Mouse (Mus musculus) adrenal gland, postnatal 25 days (tissue): Measurements from ENCODE around the gene Krt73. TPM values are rescaled to one million over a fixed set of nuclear protein-coding genes. Genes with fewer than 3 reads are reported as not detected.

Experiments used
- DNase-seq: peaks from one replicate; pipeline ENCODE4 v3.0.0; 2021; ENCODE audit warnings: mixed read lengths
- long read RNA-seq: library from polyadenylated mRNA; stranded (forward); transcript quantifications from one replicate; pipeline ENCODE4 v2.0.0, GENCODE M21; 2021
- total RNA-seq: library from RNA; stranded (reverse); gene quantifications from 2 replicates; pipeline ENCODE4 v1.2.3, GENCODE M21; 2021

Krt73 gene
- not detected in 2 replicates for total RNA-seq
- long read RNA-seq, result 0 reads

GRCm38 (mm10) chr15:101802296-101802835, at the start of gene Krt73:
Gene Krt73, minus strand, starts transcription at chr15:101802346.
- no peak for DNase-seq

GRCm38 (mm10) chr15:101850694-101851093, 48.5 kb upstream of the Krt73 start, which contains the start of gene Krt1:
Gene Krt1, minus strand, starts transcription at chr15:101850794.
- no peak for DNase-seq

GRCm38 (mm10) chr15:101845971-101846403, 43.8 kb upstream of the Krt73 start:
- peak; percentile 60 for DNase-seq

- DNase-seq, result no peak
Observed at GRCm38 (mm10) chr15:101843192-101843591, 41.0 kb upstream of the Krt73 start.

GRCm38 (mm10) chr15:101834784-101835328, 32.7 kb upstream of the Krt73 start:
- no peak for DNase-seq

GRCm38 (mm10) chr15:101833131-101833530, 31.0 kb upstream of the Krt73 start:
- peak; percentile 54 for DNase-seq

- no peak for DNase-seq
Observed at GRCm38 (mm10) chr15:101829441-101829840, 27.3 kb upstream of the Krt73 start.

GRCm38 (mm10) chr15:101821786-101822185, 19.6 kb upstream of the Krt73 start:
- no peak for DNase-seq

- DNase-seq, result no peak
Observed at GRCm38 (mm10) chr15:101817875-101818274, 15.7 kb upstream of the Krt73 start, which contains the start of gene Krt2. Gene Krt2, minus strand, starts transcription at chr15:101818169.

GRCm38 (mm10) chr15:101803052-101803822, 1.1 kb upstream of the Krt73 start:
- DNase-seq, result no peak

GRCm38 (mm10) chr15:101790867-101791266, 11.3 kb downstream of the Krt73 start:
- no peak for DNase-seq

- no peak for DNase-seq
Observed at GRCm38 (mm10) chr15:101786360-101786759, 15.8 kb downstream of the Krt73 start, which contains the start of gene Krt72. Gene Krt72, minus strand, starts transcription at chr15:101786460.

GRCm38 (mm10) chr15:101773420-101773819, 28.7 kb downstream of the Krt73 start:
- no peak for DNase-seq

- peak; percentile 82 for DNase-seq
Observed at GRCm38 (mm10) chr15:101772711-101773081, 29.4 kb downstream of the Krt73 start.

GRCm38 (mm10) chr15:101772080-101772710, 30.0 kb downstream of the Krt73 start:
- peak; percentile 14 for DNase-seq

- DNase-seq, result no peak
Observed at GRCm38 (mm10) chr15:101770226-101770625, 31.9 kb downstream of the Krt73 start.

Other genes with a start within 250 kb of the Krt73 start
- gene Krt90, start 239.4 kb downstream of the Krt73 start, total RNA-seq, result not detected in 2 replicates
- gene Krt75, start 228.4 kb downstream of the Krt73 start, total RNA-seq, result not detected in 2 replicates
- gene Gm5414, start 174.2 kb downstream of the Krt73 start, total RNA-seq, result not detected in 2 replicates
- not detected in 2 replicates for gene Gm5478, start 155.0 kb downstream of the Krt73 start, total RNA-seq
- gene Krt6b, start 122.1 kb downstream of the Krt73 start, total RNA-seq, result not detected in 2 replicates
- not detected in 2 replicates for gene Krt6a, start 108.0 kb downstream of the Krt73 start, total RNA-seq
- not detected in 2 replicates for gene Krt5, start 89.4 kb downstream of the Krt73 start, total RNA-seq
- gene Krt71, start 59.2 kb downstream of the Krt73 start, total RNA-seq, result not detected in 2 replicates
- gene Krt72, start 15.9 kb downstream of the Krt73 start, total RNA-seq, result not detected in 2 replicates
- gene Krt2, start 15.8 kb upstream of the Krt73 start, total RNA-seq, result not detected in 2 replicates
- gene Krt1, start 48.4 kb upstream of the Krt73 start, total RNA-seq, result 0.15 and 0.48 TPM in 2 replicates
- gene Krt77, start 67.4 kb upstream of the Krt73 start, total RNA-seq, result not detected in 2 replicates
- gene Krt76, start 90.6 kb upstream of the Krt73 start, total RNA-seq, result not detected in 2 replicates
- not detected in 2 replicates for gene Krt4, start 122.4 kb upstream of the Krt73 start, total RNA-seq
- 0.57 and 0.76 TPM in 2 replicates for gene Krt79, start 138.0 kb upstream of the Krt73 start, total RNA-seq
- gene Krt78, start 151.9 kb upstream of the Krt73 start, total RNA-seq, result not detected in 2 replicates
- 0.36 and 1.00 TPM in 2 replicates for gene Krt8, start 202.1 kb upstream of the Krt73 start, total RNA-seq
- gene Krt18, start 225.8 kb upstream of the Krt73 start, total RNA-seq, result 1.5 and 1.8 TPM in 2 replicates